Comparison of ENCODE assay signal across 9 mouse cellular contexts in genomic region chr12:80584973-80585372, GRCm38 (mm10). TPM values are rescaled to one million over a fixed set of nuclear protein-coding genes. Genes with fewer than 3 reads are reported as not detected.
DNase-seq lines count a peak whose midpoint lies in the region; ATAC-seq lines count a peak whose summit lies in the region.
"Had no signal": no experiment of that assay in that cellular context is flagged by ENCODE, and none has a peak within 500 bp of the region (broad histone marks: within the 10 kb centered on the region; RNA-seq: fewer than 3 reads in every experiment).

No protein-coding gene starts in this region.

- H3K27me3 ChIP-seq in heart, embryonic 12.5 days (replicated peaks): no peaks in the 10 kb centered on the region; the same call in 1 of the 2 replicates
- H3K27me3 ChIP-seq: embryonic facial prominence, embryonic 12.5 days had no signal

- H3K4me2 ChIP-seq in heart, embryonic 12.5 days: no peak overlapping the region
- H3K4me2 ChIP-seq: embryonic facial prominence, embryonic 12.5 days had no signal

- no peaks in the 10 kb centered on the region for H3K9me3 ChIP-seq in heart, embryonic 12.5 days (replicated peaks)
- H3K9me3 ChIP-seq: embryonic facial prominence, embryonic 12.5 days had no signal

- DNase-seq in CD4-positive, CD25-positive, alpha-beta regulatory T cell, adult 2 months (ENCODE audit: low read depth, low spot score): peak; percentile 12
- peak; percentile 51 for DNase-seq in kidney, postnatal 10 days
- no peak for DNase-seq in kidney, adult 11 months
- peak; percentile 39 to 50 for DNase-seq in urinary bladder, postnatal 36 days (ENCODE audit: low spot score in 2 of 2)
- no peak for DNase-seq in urinary bladder, postnatal 10 days (ENCODE audit: low spot score)
- DNase-seq in adipocyte (ENCODE audit: low spot score): no peak

- 11% methylated on average over 2 of the region's 2 CpGs for WGBS in heart, embryonic 12.5 days

- no peak overlapping the region for H3K9ac ChIP-seq in heart, embryonic 12.5 days
- H3K9ac ChIP-seq: embryonic facial prominence, embryonic 12.5 days had no signal

- no peak overlapping the region for H3K27ac ChIP-seq in heart, embryonic 12.5 days (ENCODE audit: poor library complexity, severe bottlenecking)
- H3K27ac ChIP-seq: embryonic facial prominence, embryonic 12.5 days had no signal

- no peak overlapping the region for H3K4me3 ChIP-seq in heart, embryonic 12.5 days
- H3K4me3 ChIP-seq: embryonic facial prominence, embryonic 12.5 days had no signal

- ATAC-seq in CD4-positive, CD25-positive, alpha-beta regulatory T cell, adult 4 months: no peak
- no peak for ATAC-seq in heart, embryonic 12.5 days (ENCODE audit: insufficient number of reproducible peaks, low FRiP score)

- no peaks in the 10 kb centered on the region for H3K36me3 ChIP-seq in heart, embryonic 12.5 days
- H3K36me3 ChIP-seq: embryonic facial prominence, embryonic 12.5 days had no signal

- no peaks in the 10 kb centered on the region for H3K4me1 ChIP-seq in heart, embryonic 12.5 days (replicated peaks)
- H3K4me1 ChIP-seq: embryonic facial prominence, embryonic 12.5 days had no signal

RNA-seq across cellular contexts. Expression of gene Slc39a9, which starts 58.7 kb away (rescaled TPM):
- 10 to 100 TPM; 20.6 to 32.1 TPM for polyA plus RNA-seq in CD4-positive, CD25-positive, alpha-beta regulatory T cell, adult 4 months (2017; shearing (Covaris generic))
- polyA plus RNA-seq in heart, embryonic 12.5 days (2016; fragmentation: Nextera tagmentation; extraction: Ambion mirVana): 22.3 and 24.1 TPM in 2 replicates

RNA-seq across cellular contexts. Expression of gene Erh, which starts 59.2 kb away (rescaled TPM):
- polyA plus RNA-seq in CD4-positive, CD25-positive, alpha-beta regulatory T cell, adult 4 months (2017; shearing (Covaris generic)): 100 to 1,000 TPM; 129 to 141 TPM
- polyA plus RNA-seq in heart, embryonic 12.5 days (2016; fragmentation: Nextera tagmentation; extraction: Ambion mirVana): 155 and 173 TPM in 2 replicates

Comparison
In these comparisons a context has a peak if more than half of its experiments do, and no peak if none do; other contexts are left out.
1. DNase-seq: peak in CD4-positive, CD25-positive, alpha-beta regulatory T cell, adult 2 months (single experiment), kidney, postnatal 10 days (single experiment) and urinary bladder, postnatal 36 days (2 of 2); none in kidney, adult 11 months (single experiment), urinary bladder, postnatal 10 days (single experiment) and adipocyte (single experiment).